11 mouse cellular contexts compared by ENCODE assay signal in the genomic region with DNA sequence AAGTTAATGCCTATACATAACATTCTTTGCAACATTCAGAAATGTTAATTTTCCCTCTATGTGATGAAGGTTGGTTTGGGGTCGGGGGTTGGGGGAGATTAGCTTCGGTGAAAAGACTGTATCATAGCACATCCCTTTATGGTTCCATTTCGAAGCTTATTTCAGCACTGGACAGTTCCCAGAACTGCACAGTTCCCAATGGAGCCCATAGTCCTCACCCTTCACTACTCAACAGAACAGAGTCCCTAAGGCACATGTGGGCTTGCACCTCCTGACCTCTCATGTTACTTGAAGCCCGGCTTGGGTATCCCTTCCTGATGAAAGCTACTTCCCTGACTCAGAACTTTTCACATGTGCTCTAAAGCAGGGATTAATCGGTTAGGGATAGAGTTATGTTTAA.
DNase-seq lines count a peak whose midpoint lies in the region; ATAC-seq lines count a peak whose summit lies in the region.
"Had no signal": no experiment of that assay in that cellular context is flagged by ENCODE, and none has a peak within 500 bp of the region (broad histone marks: within the 10 kb centered on the region; RNA-seq: fewer than 3 reads in every experiment).

No protein-coding gene starts in this region.

- no peak overlapping the region for H3K27ac ChIP-seq in hindbrain, embryonic 10.5 days
- no peak overlapping the region for H3K27ac ChIP-seq in hindbrain, embryonic 16.5 days (ENCODE audit: low read depth, low read length)
- no peak overlapping the region for H3K27ac ChIP-seq in midbrain, embryonic 11.5 days (ENCODE audit: low read depth, low read length)
- H3K27ac ChIP-seq in midbrain, embryonic 13.5 days = no peak overlapping the region
- no peak overlapping the region for H3K27ac ChIP-seq in forebrain, embryonic 15.5 days (replicated peaks)
- H3K27ac ChIP-seq: embryonic facial prominence, embryonic 13.5 days had no signal

- peak; percentile 8 for DNase-seq in hindbrain, embryonic 10.5 days (ENCODE audit: low spot score)
- DNase-seq in midbrain, embryonic 11.5 days (ENCODE audit: low spot score, missing footprints) = peak; percentile 73
- DNase-seq in mesoderm, embryonic 11.5 days (ENCODE audit: low read depth, low spot score) = peak; percentile 68
- no peak for DNase-seq in right cerebral cortex, adult 18-20 months
- DNase-seq: heart, postnatal 36 days had no signal

- no peak overlapping the region for H3K4me3 ChIP-seq in hindbrain, embryonic 10.5 days
- H3K4me3 ChIP-seq in hindbrain, embryonic 16.5 days (ENCODE audit: low read length) = no peak overlapping the region
- H3K4me3 ChIP-seq in midbrain, embryonic 11.5 days (ENCODE audit: low read depth, low read length) = no peak overlapping the region
- no peak overlapping the region for H3K4me3 ChIP-seq in midbrain, embryonic 13.5 days (replicated peaks)
- no peak overlapping the region for H3K4me3 ChIP-seq in forebrain, embryonic 15.5 days
- H3K4me3 ChIP-seq: embryonic facial prominence, embryonic 13.5 days had no signal

- 75% methylated on average over 5 of the region's 5 CpGs for WGBS in hindbrain, embryonic 10.5 days
- 87% methylated on average over 5 of the region's 5 CpGs for WGBS in hindbrain, embryonic 16.5 days
- WGBS in midbrain, embryonic 11.5 days = 82% methylated on average over 5 of the region's 5 CpGs
- 86% methylated on average over 5 of the region's 5 CpGs for WGBS in midbrain, embryonic 13.5 days
- 86% methylated on average over 5 of the region's 5 CpGs for WGBS in forebrain, embryonic 15.5 days

- H3K4me2 ChIP-seq in hindbrain, embryonic 16.5 days (ENCODE audit: low read length) = no peak overlapping the region
- no peak overlapping the region for H3K4me2 ChIP-seq in midbrain, embryonic 11.5 days
- no peak overlapping the region for H3K4me2 ChIP-seq in midbrain, embryonic 13.5 days (replicated peaks)
- no peak overlapping the region for H3K4me2 ChIP-seq in forebrain, embryonic 15.5 days (replicated peaks)
- H3K4me2 ChIP-seq: embryonic facial prominence, embryonic 13.5 days had no signal

- H3K9me3 ChIP-seq in hindbrain, embryonic 10.5 days = no peaks in the 10 kb centered on the region
- no peaks in the 10 kb centered on the region for H3K9me3 ChIP-seq in hindbrain, embryonic 16.5 days (ENCODE audit: control insufficient read depth, low read length)
- no peaks in the 10 kb centered on the region for H3K9me3 ChIP-seq in midbrain, embryonic 11.5 days (ENCODE audit: control insufficient read depth, low read length)
- no peaks in the 10 kb centered on the region for H3K9me3 ChIP-seq in midbrain, embryonic 13.5 days
- no peaks in the 10 kb centered on the region for H3K9me3 ChIP-seq in forebrain, embryonic 15.5 days
- H3K9me3 ChIP-seq: embryonic facial prominence, embryonic 13.5 days had no signal

- no peaks in the 10 kb centered on the region for H3K27me3 ChIP-seq in hindbrain, embryonic 10.5 days (ENCODE audit: insufficient read depth, poor library complexity, severe bottlenecking)
- H3K27me3 ChIP-seq in hindbrain, embryonic 16.5 days (replicated peaks; ENCODE audit: control insufficient read depth, insufficient read depth, low read length) = no peaks in the 10 kb centered on the region
- H3K27me3 ChIP-seq in midbrain, embryonic 11.5 days (ENCODE audit: control insufficient read depth, insufficient read depth, low read length) = no peaks in the 10 kb centered on the region
- H3K27me3 ChIP-seq in midbrain, embryonic 13.5 days = no peaks in the 10 kb centered on the region
- no peaks in the 10 kb centered on the region for H3K27me3 ChIP-seq in forebrain, embryonic 15.5 days
- H3K27me3 ChIP-seq: embryonic facial prominence, embryonic 13.5 days had no signal

- no peak for ATAC-seq in hindbrain, embryonic 16.5 days
- no peak for ATAC-seq in midbrain, embryonic 11.5 days (ENCODE audit: low FRiP score)
- no peak for ATAC-seq in midbrain, embryonic 13.5 days
- 0 out of 2 replicates have a peak, but pooled peaks have one; percentile 45 for ATAC-seq in common myeloid progenitor, adult 5-6 weeks (replicated peaks; ENCODE audit: low read depth, poor library complexity, severe bottlenecking)
- ATAC-seq in forebrain, embryonic 15.5 days (replicated peaks) = no peak
- ATAC-seq: forebrain, embryonic 14.5 days had no signal

- peaks cover 5% of the 10 kb centered on the region; the same call in 1 of the 2 replicates for H3K36me3 ChIP-seq in hindbrain, embryonic 10.5 days
- H3K36me3 ChIP-seq in hindbrain, embryonic 16.5 days (ENCODE audit: control insufficient read depth, insufficient read depth, low read length) = 0 out of 2 replicates have a peak, but pooled peaks cover 3% of the 10 kb centered on the region
- H3K36me3 ChIP-seq in midbrain, embryonic 11.5 days (ENCODE audit: control insufficient read depth, insufficient read depth, low read length) = no peaks in the 10 kb centered on the region
- 0 out of 2 replicates have a peak, but pooled peaks cover 5% of the 10 kb centered on the region for H3K36me3 ChIP-seq in midbrain, embryonic 13.5 days
- H3K36me3 ChIP-seq in forebrain, embryonic 15.5 days = no peaks in the 10 kb centered on the region
- H3K36me3 ChIP-seq: embryonic facial prominence, embryonic 13.5 days had no signal

- H3K9ac ChIP-seq in hindbrain, embryonic 16.5 days (ENCODE audit: low read depth, low read length) = no peak overlapping the region
- H3K9ac ChIP-seq in midbrain, embryonic 11.5 days (ENCODE audit: low read length) = no peak overlapping the region
- no peak overlapping the region for H3K9ac ChIP-seq in midbrain, embryonic 13.5 days (replicated peaks)
- H3K9ac ChIP-seq in forebrain, embryonic 15.5 days (replicated peaks) = no peak overlapping the region
- H3K9ac ChIP-seq: embryonic facial prominence, embryonic 13.5 days had no signal

- no peaks in the 10 kb centered on the region for H3K4me1 ChIP-seq in hindbrain, embryonic 10.5 days (replicated peaks)
- H3K4me1 ChIP-seq in hindbrain, embryonic 16.5 days (ENCODE audit: control insufficient read depth, insufficient read depth, low read depth, low read length) = no peaks in the 10 kb centered on the region
- H3K4me1 ChIP-seq in midbrain, embryonic 11.5 days (ENCODE audit: control insufficient read depth, insufficient read depth, low read length) = no peaks in the 10 kb centered on the region
- H3K4me1 ChIP-seq in midbrain, embryonic 13.5 days (replicated peaks) = no peaks in the 10 kb centered on the region
- H3K4me1 ChIP-seq in forebrain, embryonic 15.5 days = no peaks in the 10 kb centered on the region
- H3K4me1 ChIP-seq: embryonic facial prominence, embryonic 13.5 days had no signal
